ENCODE assay signal across 15 mouse cellular contexts in genomic region chr3:137869395-137869794, GRCm38 (mm10). TPM values are rescaled to one million over a fixed set of nuclear protein-coding genes. Genes with fewer than 3 reads are reported as not detected.
A peak's percentile ranks its signal among the peaks of the same experiment; 100 is the strongest.
DNase-seq lines count a peak whose midpoint lies in the region; ATAC-seq and TF ChIP-seq lines count a peak whose summit lies in the region.
"Had no signal": no experiment of that assay in that cellular context is flagged by ENCODE, and none has a peak within 500 bp of the region (broad histone marks: within the 10 kb centered on the region; RNA-seq: fewer than 3 reads in every experiment).

No protein-coding gene starts in this region.

- ATAC-seq in neural tube, embryonic 15.5 days (ENCODE audit: low FRiP score), result no peak
- ATAC-seq: forebrain, embryonic 14.5 days had no signal

- H3K27ac ChIP-seq in heart, embryonic 10.5 days, result no peak overlapping the region
- no peak overlapping the region for H3K27ac ChIP-seq in testis, adult 2 months (ENCODE audit: control insufficient read depth, insufficient read depth, low read depth, low read length)
- no peak overlapping the region for H3K27ac ChIP-seq in neural tube, embryonic 15.5 days (replicated peaks)
- H3K27ac ChIP-seq: embryonic facial prominence, embryonic 15.5 days had no signal

- H3K9me3 ChIP-seq in heart, embryonic 10.5 days, result no peaks in the 10 kb centered on the region
- H3K9me3 ChIP-seq in neural tube, embryonic 15.5 days (replicated peaks), result no peaks in the 10 kb centered on the region
- H3K9me3 ChIP-seq: embryonic facial prominence, embryonic 15.5 days had no signal

- DNase-seq in heart, adult 8-10 months (ENCODE audit: low spot score), result peak; percentile 6
- no peak for DNase-seq in heart, embryonic 10.5 days (ENCODE audit: low spot score)
- peak; percentile 47 for DNase-seq in layer of hippocampus, adult 9-11 months
- no peak for DNase-seq in layer of hippocampus, postnatal 10 days (ENCODE audit: low spot score in 2 of 2)
- no peak for DNase-seq in testis, postnatal 10 days (ENCODE audit: low spot score)
- no peak for DNase-seq in frontal cortex, adult 2 months (ENCODE audit: extremely low spot score in 1 of 2, low spot score in 1 of 2)
- DNase-seq: cerebellum, postnatal 14 days; gastrocnemius, postnatal 36 days; heart, postnatal 4 days; kidney, postnatal 36 days; right cerebral cortex, postnatal 25 days had no signal

- H3K9ac ChIP-seq in neural tube, embryonic 15.5 days (replicated peaks), result no peak overlapping the region
- H3K9ac ChIP-seq: embryonic facial prominence, embryonic 15.5 days had no signal

- H3K4me1 ChIP-seq in heart, embryonic 10.5 days, result peaks cover 7% of the 10 kb centered on the region; the same call in 1 of the 2 replicates
- peaks cover 4% of the 10 kb centered on the region for H3K4me1 ChIP-seq in testis, adult 2 months (ENCODE audit: control insufficient read depth, insufficient read depth, low read length)
- peaks cover 23% of the 10 kb centered on the region for H3K4me1 ChIP-seq in neural tube, embryonic 15.5 days

- no peak for TF ChIP-seq POLR2A in testis, adult 2 months (IDR thresholded peaks at IDR 0.05; ENCODE audit: control insufficient read depth, low read depth, low read length)

- no peak overlapping the region for H3K4me3 ChIP-seq in heart, embryonic 10.5 days
- H3K4me3 ChIP-seq in testis, adult 2 months (ENCODE audit: control insufficient read depth, low read depth, low read length), result peak overlapping the region; percentile 35
- H3K4me3 ChIP-seq in neural tube, embryonic 15.5 days (replicated peaks), result no peak overlapping the region
- H3K4me3 ChIP-seq: embryonic facial prominence, embryonic 15.5 days had no signal

- peaks cover 13% of the 10 kb centered on the region for H3K36me3 ChIP-seq in heart, embryonic 10.5 days
- no peaks in the 10 kb centered on the region for H3K36me3 ChIP-seq in testis, adult 2 months (ENCODE audit: control insufficient read depth, insufficient read depth, low read length)
- no peaks in the 10 kb centered on the region for H3K36me3 ChIP-seq in neural tube, embryonic 15.5 days
- H3K36me3 ChIP-seq: embryonic facial prominence, embryonic 15.5 days had no signal

- H3K27me3 ChIP-seq in heart, embryonic 10.5 days (ENCODE audit: insufficient read depth, poor library complexity, severe bottlenecking), result no peaks in the 10 kb centered on the region
- no peaks in the 10 kb centered on the region for H3K27me3 ChIP-seq in testis, adult 2 months (ENCODE audit: control insufficient read depth, insufficient read depth, low read length)
- H3K27me3 ChIP-seq in neural tube, embryonic 15.5 days (replicated peaks), result no peaks in the 10 kb centered on the region
- H3K27me3 ChIP-seq: embryonic facial prominence, embryonic 15.5 days had no signal

- TF ChIP-seq CTCF in testis, adult 2 months (IDR thresholded peaks at IDR 0.05; ENCODE audit: control insufficient read depth, insufficient read depth, insufficient replicate concordance, low read depth, low read length), result no peak

- 95% methylated on average over 9 of the region's 9 CpGs for WGBS in heart, embryonic 10.5 days
- 86% methylated on average over 9 of the region's 9 CpGs for WGBS in neural tube, embryonic 15.5 days

- peak overlapping the region; percentile 80 for H3K4me2 ChIP-seq in neural tube, embryonic 15.5 days

RNA-seq across cellular contexts. Expression of gene Dnajb14, which starts 1.9 kb away (rescaled TPM):
- total RNA-seq in heart, adult 8-10 months (2022), result 10 to 100 TPM in 2 of 4 experiments, 1 to 10 TPM in 2; 8.4 to 13.3 (median 10.8) TPM
- 11.1 and 12.9 TPM in 2 replicates for polyA plus RNA-seq in heart, embryonic 10.5 days (2016; fragmentation: Nextera tagmentation; extraction: Ambion mirVana)
- 10 to 100 TPM; 40.1 to 44.9 TPM for total RNA-seq in layer of hippocampus, postnatal 10 days (2021)
- polyA plus RNA-seq in testis, adult 2 months (2012; rRNA removed), result 65.5 and 76.7 TPM in 2 replicates
- polyA plus RNA-seq in neural tube, embryonic 15.5 days (2015; fragmentation: Nextera tagmentation; extraction: Ambion mirVana), result 15.1 and 17.8 TPM in 2 replicates
- polyA plus RNA-seq in frontal cortex, adult 2 months (2012; rRNA removed), result 20.8 and 22.6 TPM in 2 replicates

RNA-seq across cellular contexts. Expression of gene H2afz, which starts 5.1 kb away (rescaled TPM):
- total RNA-seq in heart, adult 8-10 months (2022), result 10 to 100 TPM; 52.4 to 76.5 (median 66.3) TPM
- polyA plus RNA-seq in heart, embryonic 10.5 days (2016; fragmentation: Nextera tagmentation; extraction: Ambion mirVana), result 1,437 and 1,931 TPM in 2 replicates
- 100 to 1,000 TPM; 193 to 223 TPM for total RNA-seq in layer of hippocampus, postnatal 10 days (2021)
- polyA plus RNA-seq in testis, adult 2 months (2012; rRNA removed), result 782 and 970 TPM in 2 replicates
- 714 and 880 TPM in 2 replicates for polyA plus RNA-seq in neural tube, embryonic 15.5 days (2015; fragmentation: Nextera tagmentation; extraction: Ambion mirVana)
- 304 and 368 TPM in 2 replicates for polyA plus RNA-seq in frontal cortex, adult 2 months (2012; rRNA removed)

RNA-seq across cellular contexts. Expression of gene Lamtor3, which starts 48.9 kb away (rescaled TPM):
- 100 to 1,000 TPM in 1 of 4 experiments, 10 to 100 TPM in 3; 87.5 to 104 (median 90.4) TPM for total RNA-seq in heart, adult 8-10 months (2022)
- 99.2 and 100 TPM in 2 replicates for polyA plus RNA-seq in heart, embryonic 10.5 days (2016; fragmentation: Nextera tagmentation; extraction: Ambion mirVana)
- total RNA-seq in layer of hippocampus, postnatal 10 days (2021), result 10 to 100 TPM; 65.3 to 66.9 TPM
- 12.9 and 15.0 TPM in 2 replicates for polyA plus RNA-seq in testis, adult 2 months (2012; rRNA removed)
- polyA plus RNA-seq in neural tube, embryonic 15.5 days (2015; fragmentation: Nextera tagmentation; extraction: Ambion mirVana), result 128 and 132 TPM in 2 replicates
- 95.0 and 98.0 TPM in 2 replicates for polyA plus RNA-seq in frontal cortex, adult 2 months (2012; rRNA removed)

Comparison
In these comparisons a context has a peak if more than half of its experiments do, and no peak if none do; other contexts are left out.
1. DNase-seq: peak in heart, adult 8-10 months (single experiment) and layer of hippocampus, adult 9-11 months (single experiment); none in heart, embryonic 10.5 days (single experiment), layer of hippocampus, postnatal 10 days (0 of 2), testis, postnatal 10 days (single experiment) and frontal cortex, adult 2 months (0 of 2).